Mouse (Mus musculus) yolk sac, embryonic 10.5 days (tissue): ENCODE data around the gene Oip5.
A peak's percentile ranks its signal among the peaks of the same experiment; 100 is the strongest.

Experiments
- DNase-seq: peaks from one replicate; pipeline ENCODE4 v3.0.0-alpha.2; 2017; ENCODE audit warnings: low spot score

Gene Oip5

GRCm38 (mm10) chr2:119584282-119584681, 34.0 kb downstream of the Oip5 start:
- DNase-seq: no peak

- no peak for DNase-seq
Measured at GRCm38 (mm10) chr2:119583439-119583838, 34.8 kb downstream of the Oip5 start.

- DNase-seq: no peak
Measured at GRCm38 (mm10) chr2:119581571-119581970, 36.7 kb downstream of the Oip5 start.

- DNase-seq: peak; percentile 23
Measured at GRCm38 (mm10) chr2:119572471-119572870, 45.8 kb downstream of the Oip5 start.

- DNase-seq: peak; percentile 37
Measured at GRCm38 (mm10) chr2:119566182-119566855, 52.0 kb downstream of the Oip5 start.

- DNase-seq: no peak
Measured at GRCm38 (mm10) chr2:119565284-119565683, 53.0 kb downstream of the Oip5 start.

GRCm38 (mm10) chr2:119561794-119562193, 56.5 kb downstream of the Oip5 start:
- no peak for DNase-seq
